Mouse (Mus musculus): ENCODE results near the gene Trpc4ap. TPM values are rescaled to one million over a fixed set of nuclear protein-coding genes. Genes with fewer than 3 reads are reported as not detected.

Gene Trpc4ap
- polyA plus RNA-seq, 1 experiment = 133 TPM

DNA sequence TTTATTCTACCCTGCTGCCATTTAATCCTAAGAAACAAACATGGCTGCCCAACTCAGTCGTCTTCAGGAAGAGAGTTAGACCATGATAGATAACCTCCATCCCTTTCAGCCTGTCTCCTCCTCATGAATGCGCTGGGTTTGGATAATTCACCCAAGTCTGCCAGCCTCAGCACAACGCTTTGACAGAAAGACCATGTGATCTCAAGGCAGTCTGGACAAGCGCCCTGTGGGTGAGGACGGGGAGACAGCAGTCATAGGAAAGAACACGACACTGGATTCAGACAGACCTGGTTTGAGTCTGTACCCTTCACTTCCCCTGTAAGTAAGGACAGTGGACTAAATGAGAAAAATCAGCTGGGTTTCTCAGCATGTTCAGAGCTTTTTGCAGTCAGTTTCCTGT, 102.7 kb downstream of the Trpc4ap start:
- Histone ChIP-seq H3K27ac (ENCODE audit: insufficient read depth, low read depth, low read length) (peak overlapping the region; percentile 82), H3K4me3 (ENCODE audit: low read depth, low read length) (no peak overlapping the region), H3K4me1 (ENCODE audit: control insufficient read depth, insufficient read depth, insufficient read length, low read length) (peaks cover 20% of the 10 kb centered on the region; the same call in 1 of the 2 replicates), H3K36me3 (ENCODE audit: control insufficient read depth, insufficient read depth, low read length) (no peaks in the 10 kb centered on the region), H3K27me3 (ENCODE audit: control insufficient read depth, insufficient read depth, low read length) (no peaks in the 10 kb centered on the region)
- 68% methylated on average over 6 of the region's 6 CpGs for WGBS
- TF ChIP-seq POLR2A (IDR thresholded peaks at IDR 0.05; ENCODE audit: low read depth, low read length) (no peak), CTCF (IDR thresholded peaks at IDR 0.05; ENCODE audit: extremely low read depth, insufficient read length, insufficient replicate concordance, low read depth, low read length) (no peak)

- TF ChIP-seq POLR2A (IDR thresholded peaks at IDR 0.05; ENCODE audit: low read depth, low read length) (no peak), CTCF (IDR thresholded peaks at IDR 0.05; ENCODE audit: extremely low read depth, insufficient read length, insufficient replicate concordance, low read depth, low read length) (no peak)
- Histone ChIP-seq H3K36me3 (ENCODE audit: control insufficient read depth, insufficient read depth, low read length) (no peaks in the 10 kb centered on the region), H3K27me3 (ENCODE audit: control insufficient read depth, insufficient read depth, low read length) (no peaks in the 10 kb centered on the region), H3K4me3 (ENCODE audit: low read depth, low read length) (no peak overlapping the region), H3K4me1 (ENCODE audit: control insufficient read depth, insufficient read depth, insufficient read length, low read length) (peaks cover 20% of the 10 kb centered on the region; the same call in 1 of the 2 replicates), H3K27ac (ENCODE audit: insufficient read depth, low read depth, low read length) (no peak overlapping the region)
- WGBS = 31% methylated on average over 3 of the region's 3 CpGs
Observed at GRCm38 (mm10) chr2:155588136-155588535, 104.0 kb downstream of the Trpc4ap start.

DNA sequence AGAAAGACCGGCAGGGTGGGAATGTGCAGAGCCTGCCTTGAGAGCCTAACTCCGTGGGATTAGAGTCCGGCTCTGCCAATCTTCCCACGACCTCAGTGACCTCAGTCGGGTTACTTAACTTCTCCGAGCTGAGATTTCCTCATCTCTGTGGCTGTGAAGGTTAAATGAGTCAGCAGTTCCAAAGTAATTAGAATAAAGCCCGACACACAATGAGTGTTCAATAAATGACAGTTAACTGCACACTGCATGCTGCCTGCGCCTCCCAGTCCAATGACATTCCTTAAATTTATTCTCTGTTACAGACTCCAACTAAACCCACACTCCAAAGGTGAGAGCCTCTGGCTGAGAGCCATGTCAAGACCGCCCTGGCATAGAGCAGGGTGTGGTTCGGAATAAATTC, 106.7 kb downstream of the Trpc4ap start:
- H3K4me1 ChIP-seq (ENCODE audit: control insufficient read depth, insufficient read depth, insufficient read length, low read length) = peaks cover 11% of the 10 kb centered on the region; the same call in 1 of the 2 replicates
- peaks cover 10% of the 10 kb centered on the region for H3K36me3 ChIP-seq (ENCODE audit: control insufficient read depth, insufficient read depth, low read length)
- peak overlapping the region; percentile 78 for H3K27ac ChIP-seq (ENCODE audit: insufficient read depth, low read depth, low read length)
- 21% methylated on average over 10 of the region's 10 CpGs for WGBS
- TF ChIP-seq CTCF (IDR thresholded peaks at IDR 0.05; ENCODE audit: extremely low read depth, insufficient read length, insufficient replicate concordance, low read depth, low read length) (no peak), POLR2A (IDR thresholded peaks at IDR 0.05; ENCODE audit: low read depth, low read length) (no peak)
- H3K27me3 ChIP-seq (ENCODE audit: control insufficient read depth, insufficient read depth, low read length) = no peaks in the 10 kb centered on the region
- no peak overlapping the region for H3K4me3 ChIP-seq (ENCODE audit: low read depth, low read length)

- peaks cover 7% of the 10 kb centered on the region; the same call in 1 of the 2 replicates for H3K4me1 ChIP-seq (ENCODE audit: control insufficient read depth, insufficient read depth, insufficient read length, low read length)
- TF ChIP-seq CTCF (IDR thresholded peaks at IDR 0.05; ENCODE audit: extremely low read depth, insufficient read length, insufficient replicate concordance, low read depth, low read length) (no peak), POLR2A (IDR thresholded peaks at IDR 0.05; ENCODE audit: low read depth, low read length) (no peak)
- H3K36me3 ChIP-seq (ENCODE audit: control insufficient read depth, insufficient read depth, low read length) = peaks cover 12% of the 10 kb centered on the region
- H3K4me3 ChIP-seq (ENCODE audit: low read depth, low read length) = no peak overlapping the region
- 45% methylated on average over 9 of the region's 9 CpGs for WGBS
- peak overlapping the region; percentile 78 for H3K27ac ChIP-seq (ENCODE audit: insufficient read depth, low read depth, low read length)
- H3K27me3 ChIP-seq (ENCODE audit: control insufficient read depth, insufficient read depth, low read length) = no peaks in the 10 kb centered on the region
Observed at GRCm38 (mm10) chr2:155585082-155585481, 107.1 kb downstream of the Trpc4ap start.

Other genes starting within 250 kb of the Trpc4ap start
- gene Ncoa6, start 218.5 kb downstream of the Trpc4ap start, polyA plus RNA-seq (2012; rRNA removed) = 14.5 and 57.0 TPM in 2 replicates
- gene Acss2, start 174.4 kb downstream of the Trpc4ap start, polyA plus RNA-seq (2012; rRNA removed) = 9.1 and 18.8 TPM in 2 replicates
- 4.7 and 7.0 TPM in 2 replicates for gene Ggt7, start 174.1 kb downstream of the Trpc4ap start, polyA plus RNA-seq (2012; rRNA removed)
- 73.0 and 85.3 TPM in 2 replicates for gene Gss, start 99.6 kb downstream of the Trpc4ap start, polyA plus RNA-seq (2012; rRNA removed)
- gene Myh7b, start 81.2 kb downstream of the Trpc4ap start, polyA plus RNA-seq (2012; rRNA removed) = 0.47 and 0.51 TPM in 2 replicates
- 60.3 and 96.4 TPM in 2 replicates for gene Edem2, start 37.1 kb upstream of the Trpc4ap start, polyA plus RNA-seq (2012; rRNA removed)
- gene Gm17581, start 43.5 kb upstream of the Trpc4ap start, polyA plus RNA-seq (2012; rRNA removed) = not detected in 2 replicates
- gene Procr, start 58.7 kb upstream of the Trpc4ap start, polyA plus RNA-seq (2012; rRNA removed) = 4.8 and 6.8 TPM in 2 replicates
- 0.22 and 2.4 TPM in 2 replicates for gene Mmp24, start 83.0 kb upstream of the Trpc4ap start, polyA plus RNA-seq (2012; rRNA removed)
- 23.6 and 38.3 TPM in 2 replicates for gene BC029722, start 127.0 kb upstream of the Trpc4ap start, polyA plus RNA-seq (2012; rRNA removed)
- gene Eif6, start 134.5 kb upstream of the Trpc4ap start, polyA plus RNA-seq (2012; rRNA removed) = 231 and 467 TPM in 2 replicates
- 0.34 and 0.89 TPM in 2 replicates for gene Fam83c, start 142.5 kb upstream of the Trpc4ap start, polyA plus RNA-seq (2012; rRNA removed)
- 9.0 and 9.6 TPM in 2 replicates for gene Uqcc1, start 237.9 kb upstream of the Trpc4ap start, polyA plus RNA-seq (2012; rRNA removed)
- not detected in 2 replicates for gene Gm15557, start 248.3 kb upstream of the Trpc4ap start, polyA plus RNA-seq (2012; rRNA removed)